Mouse (Mus musculus): ENCODE measurements at regions not wholly inside any gene's neighbourhood (a gene's known extent, or its start where the extent isn't known, plus 50 kb on each side); places are given as distances from the start of the nearest gene placed in this dataset.
"Not testable (repeated sequence)": the region's sequence is repeated elsewhere in the genome, so short reads cannot be mapped to it uniquely, and the experiment has no call there.

- in situ Hi-C loops (cut with MboI): no loop called here
These were observed 251.0 kb upstream of the Myo3a start for GRCm38 (mm10) chr2:21976337-21976736.

- in situ Hi-C loops (cut with MboI): no loop called here
These were observed 250.5 kb upstream of the Myo3a start for GRCm38 (mm10) chr2:21976831-21977230.

- in situ Hi-C loops (cut with MboI): no loop called here
These were observed 247.1 kb upstream of the Myo3a start for GRCm38 (mm10) chr2:21980177-21980576.

- in situ Hi-C loops (cut with MboI): no loop called here
These were observed 202.9 kb upstream of the Myo3a start for GRCm38 (mm10) chr2:22024438-22024837.

- in situ Hi-C loops (cut with MboI): no loop called here
These were observed 200.5 kb upstream of the Myo3a start for GRCm38 (mm10) chr2:22026794-22027193.

- in situ Hi-C loops (cut with MboI): no loop called here
These were observed 198.7 kb upstream of the Myo3a start for GRCm38 (mm10) chr2:22028569-22028968.

- in situ Hi-C loops (cut with MboI): no loop called here
These were observed 198.1 kb upstream of the Myo3a start for GRCm38 (mm10) chr2:22029022-22029803.

GRCm38 (mm10) chr2:22029804-22030194, 197.5 kb upstream of the Myo3a start:
- in situ Hi-C loops (cut with MboI): no loop called here

GRCm38 (mm10) chr2:22036841-22037240, 190.5 kb upstream of the Myo3a start:
- in situ Hi-C loops (cut with MboI): no loop called here

- in situ Hi-C loops (cut with MboI): no loop called here
These were observed 188.5 kb upstream of the Myo3a start for GRCm38 (mm10) chr2:22038780-22039179.

GRCm38 (mm10) chr2:22043937-22044336, 183.4 kb upstream of the Myo3a start:
- in situ Hi-C loops (cut with MboI): not testable (repeated sequence)

- in situ Hi-C loops (cut with MboI): no loop called here
These were observed 182.4 kb upstream of the Myo3a start for GRCm38 (mm10) chr2:22044949-22045348.

GRCm38 (mm10) chr2:22047465-22047864, 179.8 kb upstream of the Myo3a start:
- in situ Hi-C loops (cut with MboI): no loop called here

- in situ Hi-C loops (cut with MboI): no loop called here
These were observed 160.8 kb upstream of the Myo3a start for GRCm38 (mm10) chr2:22066535-22066934.

GRCm38 (mm10) chr2:22096848-22097247, 130.5 kb upstream of the Myo3a start:
- in situ Hi-C loops (cut with MboI): no loop called here

GRCm38 (mm10) chr2:22105150-22105549, 122.2 kb upstream of the Myo3a start:
- in situ Hi-C loops (cut with MboI): no loop called here

GRCm38 (mm10) chr2:22149721-22150120, 77.6 kb upstream of the Myo3a start:
- in situ Hi-C loops (cut with MboI): no loop called here

- in situ Hi-C loops (cut with MboI): no loop called here
These were observed 70.7 kb upstream of the Myo3a start for GRCm38 (mm10) chr2:22156576-22156975.

- in situ Hi-C loops (cut with MboI): no loop called here
These were observed 61.9 kb upstream of the Myo3a start for GRCm38 (mm10) chr2:22165443-22165842.

- in situ Hi-C loops (cut with MboI): no loop called here
These were observed 61.4 kb upstream of the Myo3a start for GRCm38 (mm10) chr2:22165919-22166318.

Data from mature B cell (primary cell).